Mouse (Mus musculus): ENCODE measurements at regions not wholly inside any gene's neighbourhood (a gene's known extent, or its start where the extent isn't known, plus 50 kb on each side); places are given as distances from the start of the nearest gene placed in this dataset.
"Not testable (repeated sequence)": the region's sequence is repeated elsewhere in the genome, so short reads cannot be mapped to it uniquely, and the experiment has no call there.

DNA sequence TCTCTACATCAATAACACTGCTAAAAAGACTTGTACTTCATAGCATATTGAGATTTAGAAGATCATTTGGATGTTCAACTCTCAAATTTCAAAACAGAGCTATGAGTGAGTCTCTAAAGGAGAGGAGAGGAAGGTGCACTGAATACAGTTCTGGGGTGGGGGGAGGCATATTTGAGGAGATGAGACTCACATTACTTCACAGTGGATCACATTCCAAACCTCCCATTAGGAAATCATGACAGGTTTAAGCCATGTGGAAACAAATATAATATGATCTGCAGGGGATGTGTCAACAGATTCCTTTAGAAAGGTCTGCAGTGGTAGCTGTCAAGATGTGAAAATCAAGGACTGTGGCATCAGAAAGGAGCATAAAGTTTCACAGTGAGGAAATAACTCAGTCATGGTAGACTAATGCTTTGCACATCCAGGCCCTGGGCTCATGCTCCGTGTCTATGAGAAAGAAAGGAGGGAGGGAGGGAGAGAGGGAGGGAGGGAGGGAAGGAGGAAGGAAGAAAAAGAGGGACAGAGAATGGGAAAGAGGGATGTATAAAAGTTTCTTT lies 235.9 kb downstream of the Fam198b start:
- Histone ChIP-seq H3K4me1 (ENCODE audit: control insufficient read depth, insufficient read depth, low read length) (no peaks in the 10 kb centered on the region), H3K4me3 (ENCODE audit: insufficient read depth, low read depth, low read length) (no peak overlapping the region), H3K27ac (ENCODE audit: insufficient read depth, low read depth, low read length) (no peak overlapping the region)
- no peak for TF ChIP-seq POLR2A (IDR thresholded peaks at IDR 0.05; ENCODE audit: insufficient read depth, low read depth, low read length)
- no peak for TF ChIP-seq CTCF (IDR thresholded peaks at IDR 0.05; ENCODE audit: insufficient read depth, low read depth, low read length)
- WGBS = 80% methylated on average over 1 of the region's 1 CpGs

DNA sequence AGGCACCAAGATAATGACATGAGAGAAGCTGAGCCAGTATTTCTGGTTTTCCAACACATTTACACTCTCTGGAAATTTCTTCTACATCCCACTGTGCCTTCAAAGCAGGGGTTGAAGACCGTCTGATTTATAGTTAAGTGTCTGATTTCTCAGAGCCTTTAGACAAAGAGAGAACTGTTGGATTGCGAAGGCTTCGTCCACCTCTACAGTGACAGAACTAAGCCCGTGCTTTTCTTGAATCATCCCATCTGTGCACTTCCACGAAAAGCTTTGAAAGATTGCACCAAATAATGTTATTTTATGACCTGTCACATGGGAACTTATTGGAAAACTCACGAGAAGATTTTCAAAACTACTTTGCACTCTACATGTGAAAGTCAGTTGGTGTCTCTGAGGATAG lies 239.3 kb downstream of the Fam198b start:
- TF ChIP-seq POLR2A (IDR thresholded peaks at IDR 0.05; ENCODE audit: insufficient read depth, low read depth, low read length) (no peak), CTCF (IDR thresholded peaks at IDR 0.05; ENCODE audit: insufficient read depth, low read depth, low read length) (no peak)
- WGBS = 90% methylated on average over 6 of the region's 6 CpGs
- H3K4me3 ChIP-seq (ENCODE audit: insufficient read depth, low read depth, low read length) = no peak overlapping the region
- no peak overlapping the region for H3K27ac ChIP-seq (ENCODE audit: insufficient read depth, low read depth, low read length)
- H3K4me1 ChIP-seq (ENCODE audit: control insufficient read depth, insufficient read depth, low read length) = no peaks in the 10 kb centered on the region

DNA sequence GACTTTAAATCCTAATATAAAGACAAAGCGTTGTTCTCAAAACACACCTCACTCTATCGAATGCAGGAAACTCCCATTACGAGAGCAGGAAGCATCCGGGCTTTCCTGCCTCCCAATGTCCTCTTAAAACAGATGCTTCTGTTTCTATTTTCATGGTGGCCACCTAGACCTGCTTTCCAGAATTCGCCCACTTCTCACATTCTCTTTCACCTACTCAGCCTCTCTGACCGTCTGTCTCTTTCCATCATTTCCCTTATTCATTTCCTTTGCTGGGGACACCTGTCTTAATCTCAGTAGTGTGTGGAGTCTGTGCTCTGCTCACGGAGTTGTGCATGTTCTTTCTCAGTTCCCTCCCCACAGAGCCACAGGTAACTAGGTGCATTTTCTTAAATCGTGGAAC lies 240.3 kb downstream of the Fam198b start:
- no peak for TF ChIP-seq POLR2A (IDR thresholded peaks at IDR 0.05; ENCODE audit: insufficient read depth, low read depth, low read length)
- TF ChIP-seq CTCF (IDR thresholded peaks at IDR 0.05; ENCODE audit: insufficient read depth, low read depth, low read length) = no peak
- WGBS = 87% methylated on average over 8 of the region's 8 CpGs

DNA sequence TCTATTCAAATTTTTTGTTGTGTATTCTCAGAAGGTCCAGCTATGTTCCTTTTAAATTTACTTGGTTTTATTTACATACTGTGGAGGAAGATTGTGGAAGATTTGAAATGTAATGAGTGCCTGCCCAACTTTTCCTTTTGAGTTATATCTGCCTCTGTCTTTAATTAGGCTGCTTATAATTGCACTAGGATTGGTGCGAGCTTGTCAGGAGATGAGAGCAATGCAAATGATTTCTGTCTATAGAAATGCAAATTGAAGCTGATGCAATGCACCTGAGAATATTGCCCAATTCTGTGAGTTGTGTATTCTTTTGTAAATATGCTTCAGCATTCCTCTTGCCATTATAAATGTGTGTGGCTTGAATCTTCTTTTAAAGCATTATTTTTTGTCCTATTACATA lies 257.4 kb downstream of the Fam198b start:
- 52% methylated on average over 1 of the region's 1 CpGs for WGBS
- TF ChIP-seq POLR2A (IDR thresholded peaks at IDR 0.05; ENCODE audit: insufficient read depth, low read depth, low read length) (no peak), CTCF (IDR thresholded peaks at IDR 0.05; ENCODE audit: insufficient read depth, low read depth, low read length) (no peak)
- no peak overlapping the region for H3K4me3 ChIP-seq (ENCODE audit: insufficient read depth, low read depth, low read length)
- H3K4me1 ChIP-seq (ENCODE audit: control insufficient read depth, insufficient read depth, low read length) = no peaks in the 10 kb centered on the region
- H3K27ac ChIP-seq (ENCODE audit: insufficient read depth, low read depth, low read length) = no peak overlapping the region

More for the DNA sequence above, 240.3 kb downstream of the Fam198b start:
- H3K4me3 ChIP-seq (ENCODE audit: insufficient read depth, low read depth, low read length) = no peak overlapping the region
- no peaks in the 10 kb centered on the region for H3K4me1 ChIP-seq (ENCODE audit: control insufficient read depth, insufficient read depth, low read length)
- H3K27ac ChIP-seq (ENCODE audit: insufficient read depth, low read depth, low read length) = no peak overlapping the region

DNA sequence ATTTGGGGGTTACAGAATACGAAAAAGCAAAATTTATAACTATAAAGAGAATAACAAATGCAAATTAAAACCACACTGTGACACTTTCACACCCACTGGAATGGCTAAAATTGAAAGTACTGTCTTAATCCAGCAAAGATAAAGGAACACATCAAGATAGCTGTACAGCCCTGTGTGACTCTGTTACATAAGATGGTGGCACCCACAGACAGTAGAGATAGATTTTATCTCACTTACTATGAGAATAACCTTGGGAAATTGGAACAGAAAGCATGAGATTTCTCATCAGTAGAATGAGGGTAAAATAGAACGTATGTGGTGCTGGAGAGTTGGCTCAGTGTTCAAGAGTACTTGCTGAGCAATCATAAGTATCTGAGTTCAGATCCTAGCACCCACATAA lies 276.1 kb downstream of the Fam198b start:
- 81% methylated on average over 2 of the region's 2 CpGs for WGBS
- Histone ChIP-seq H3K27ac (ENCODE audit: insufficient read depth, low read depth, low read length) (no peak overlapping the region), H3K4me1 (ENCODE audit: control insufficient read depth, insufficient read depth, low read length) (no peaks in the 10 kb centered on the region), H3K4me3 (ENCODE audit: insufficient read depth, low read depth, low read length) (no peak overlapping the region)
- TF ChIP-seq CTCF (IDR thresholded peaks at IDR 0.05; ENCODE audit: insufficient read depth, low read depth, low read length) (no peak), POLR2A (IDR thresholded peaks at IDR 0.05; ENCODE audit: insufficient read depth, low read depth, low read length) (no peak)

DNA sequence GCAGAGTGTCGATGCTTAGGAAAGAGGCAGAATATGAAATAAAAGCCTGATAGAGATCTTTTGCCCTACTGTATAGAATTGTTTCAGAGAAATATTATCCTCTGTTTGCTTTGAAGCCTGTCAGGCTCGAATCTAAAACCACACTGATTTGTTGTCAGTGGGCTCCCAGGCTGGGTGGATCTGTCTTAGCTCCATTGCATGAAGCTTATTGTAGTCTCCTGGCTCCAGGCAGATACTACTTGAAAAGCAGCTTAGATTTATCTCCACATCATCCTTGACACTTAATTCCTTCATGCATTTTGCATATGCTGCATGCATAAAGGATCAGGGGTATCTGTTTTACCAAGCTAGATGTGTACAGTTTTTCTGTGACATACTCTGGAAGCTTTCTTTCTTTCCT lies 297.4 kb downstream of the Fam198b start:
- Histone ChIP-seq H3K4me3 (ENCODE audit: insufficient read depth, low read depth, low read length) (no peak overlapping the region), H3K4me1 (ENCODE audit: control insufficient read depth, insufficient read depth, low read length) (no peaks in the 10 kb centered on the region), H3K27ac (ENCODE audit: insufficient read depth, low read depth, low read length) (no peak overlapping the region)
- WGBS = 73% methylated on average over 2 of the region's 2 CpGs
- TF ChIP-seq POLR2A (IDR thresholded peaks at IDR 0.05; ENCODE audit: insufficient read depth, low read depth, low read length) = no peak
- TF ChIP-seq CTCF (IDR thresholded peaks at IDR 0.05; ENCODE audit: insufficient read depth, low read depth, low read length) = no peak

DNA sequence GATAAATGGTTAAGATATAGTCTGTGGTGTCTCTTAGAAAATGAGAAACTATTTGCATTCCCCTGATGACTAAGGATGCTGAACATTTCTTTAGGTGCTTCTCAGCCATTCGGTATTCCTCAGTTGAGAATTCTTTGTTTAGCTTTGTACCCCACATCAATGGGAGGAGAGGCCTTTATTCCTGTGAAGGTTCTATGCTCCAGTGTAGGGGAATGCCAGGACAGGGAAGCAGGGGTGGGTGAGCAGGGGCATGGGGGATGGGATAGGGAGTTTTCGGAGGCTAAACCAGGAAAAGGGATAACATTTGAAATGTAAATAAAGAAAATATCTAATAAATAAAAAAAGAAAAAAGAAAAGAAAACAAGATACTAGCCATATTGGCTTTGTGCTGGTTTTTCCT lies 297.8 kb downstream of the Fam198b start:
- H3K27ac ChIP-seq (ENCODE audit: insufficient read depth, low read depth, low read length); H3K4me1 ChIP-seq (ENCODE audit: control insufficient read depth, insufficient read depth, low read length); H3K4me3 ChIP-seq (ENCODE audit: insufficient read depth, low read depth, low read length): not testable (repeated sequence)
- 56% methylated on average over 2 of the region's 2 CpGs for WGBS

DNA sequence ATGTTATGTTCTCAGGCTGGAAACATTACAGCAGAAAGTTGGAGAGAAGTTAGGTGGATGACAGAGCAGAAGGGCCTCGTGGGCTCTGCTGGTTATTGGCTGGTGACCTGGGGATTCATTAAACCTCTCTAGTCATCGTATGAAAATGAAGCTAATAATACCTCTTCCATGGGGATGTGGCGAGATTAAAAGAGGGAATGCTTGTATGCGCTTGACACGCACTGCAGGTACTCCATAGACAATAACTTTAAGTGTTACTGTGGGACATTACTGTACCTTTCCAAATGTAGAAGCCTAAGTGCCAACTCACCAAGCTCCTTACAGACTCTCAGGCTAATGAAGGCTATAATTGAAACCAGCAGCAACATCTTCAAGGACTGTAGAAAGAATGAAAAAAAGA lies 303.1 kb downstream of the Fam198b start:
- TF ChIP-seq POLR2A (IDR thresholded peaks at IDR 0.05; ENCODE audit: insufficient read depth, low read depth, low read length) = no peak
- no peak for TF ChIP-seq CTCF (IDR thresholded peaks at IDR 0.05; ENCODE audit: insufficient read depth, low read depth, low read length)
- WGBS = 87% methylated on average over 5 of the region's 5 CpGs
- H3K27ac ChIP-seq (ENCODE audit: insufficient read depth, low read depth, low read length) = no peak overlapping the region
- no peak overlapping the region for H3K4me3 ChIP-seq (ENCODE audit: insufficient read depth, low read depth, low read length)
- no peaks in the 10 kb centered on the region for H3K4me1 ChIP-seq (ENCODE audit: control insufficient read depth, insufficient read depth, low read length)

DNA sequence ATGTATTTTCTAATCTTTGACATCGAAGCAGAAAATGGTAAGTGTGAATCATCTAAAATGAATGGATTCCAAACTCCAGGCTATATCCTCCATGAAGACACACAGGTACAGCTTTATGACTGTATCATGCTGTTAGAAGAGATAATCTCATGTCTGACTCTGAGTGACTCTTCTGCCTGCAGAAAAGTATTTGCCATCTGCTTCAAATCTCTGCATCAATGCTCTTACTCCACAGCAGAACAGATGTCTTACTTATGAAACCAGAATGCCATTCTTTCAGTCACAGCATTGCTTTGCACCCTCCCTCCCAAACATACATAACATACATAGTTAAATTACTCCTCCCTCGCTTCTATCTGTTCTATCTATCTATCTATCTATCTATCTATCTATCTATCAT lies 316.6 kb downstream of the Fam198b start:
- 85% methylated on average over 2 of the region's 2 CpGs for WGBS
- H3K27ac ChIP-seq (ENCODE audit: insufficient read depth, low read depth, low read length) = no peak overlapping the region
- H3K4me1 ChIP-seq (ENCODE audit: control insufficient read depth, insufficient read depth, low read length) = no peaks in the 10 kb centered on the region
- H3K4me3 ChIP-seq (ENCODE audit: insufficient read depth, low read depth, low read length) = no peak overlapping the region
- no peak for TF ChIP-seq POLR2A (IDR thresholded peaks at IDR 0.05; ENCODE audit: insufficient read depth, low read depth, low read length)
- TF ChIP-seq CTCF (IDR thresholded peaks at IDR 0.05; ENCODE audit: insufficient read depth, low read depth, low read length) = no peak

DNA sequence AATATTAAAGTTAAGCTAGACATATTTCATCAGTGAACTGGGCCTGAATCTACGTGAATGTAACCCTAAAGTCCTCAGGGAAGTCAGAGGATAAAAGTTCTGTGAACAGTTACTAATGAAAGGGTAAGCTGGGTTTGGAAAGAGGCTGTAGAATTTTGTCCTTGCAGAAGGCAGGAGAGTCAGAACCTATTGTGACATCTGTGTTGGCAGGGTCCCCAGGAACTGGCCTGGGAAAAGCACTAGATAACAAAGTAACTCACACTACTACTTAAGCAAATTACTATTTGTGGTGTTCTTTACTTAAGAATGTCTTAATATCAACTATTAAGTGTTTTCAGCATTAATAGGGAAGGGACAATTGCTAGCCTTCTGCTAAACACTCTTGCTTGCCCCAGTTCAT lies 320.5 kb downstream of the Fam198b start:
- Histone ChIP-seq H3K4me3 (ENCODE audit: insufficient read depth, low read depth, low read length) (no peak overlapping the region), H3K4me1 (ENCODE audit: control insufficient read depth, insufficient read depth, low read length) (no peaks in the 10 kb centered on the region), H3K27ac (ENCODE audit: insufficient read depth, low read depth, low read length) (0 out of 2 replicates have a peak overlapping the region, but pooled peaks have one; percentile 37)
- TF ChIP-seq CTCF (IDR thresholded peaks at IDR 0.05; ENCODE audit: insufficient read depth, low read depth, low read length) = no peak
- TF ChIP-seq POLR2A (IDR thresholded peaks at IDR 0.05; ENCODE audit: insufficient read depth, low read depth, low read length) = no peak
- 44% methylated on average over 1 of the region's 1 CpGs for WGBS

Data from olfactory bulb, adult 2 months (tissue).